Comparison of ENCODE assay signal across 15 mouse cellular contexts in the genomic region with DNA sequence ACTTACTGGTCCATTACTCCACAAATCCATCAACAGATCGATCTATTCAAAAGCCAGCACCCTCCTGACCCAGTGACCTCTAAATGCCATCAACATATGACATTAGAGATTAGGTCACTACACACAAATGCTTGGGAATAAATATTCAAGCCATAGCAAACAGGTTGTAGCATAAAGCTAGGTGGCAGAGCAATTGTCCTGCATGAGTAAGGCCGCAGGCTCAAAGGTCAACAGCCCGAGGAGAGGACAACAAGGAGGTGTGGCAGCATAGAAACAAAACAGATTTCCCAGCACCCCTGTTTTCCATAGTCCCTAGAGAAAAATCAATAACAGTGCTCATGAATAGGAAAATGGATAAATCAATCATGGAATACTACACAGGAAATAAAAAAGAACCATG.
"Had no signal": no experiment of that assay in that cellular context is flagged by ENCODE, and none has a peak within 500 bp of the region (broad histone marks: within the 10 kb centered on the region; RNA-seq: fewer than 3 reads in every experiment).

No protein-coding gene starts in this region.

- H3K27ac ChIP-seq: intestine, embryonic 15.5 days; kidney, postnatal 0 days; layer of hippocampus, adult 2 months; limb, embryonic 10.5 days; limb, embryonic 13.5 days; liver, embryonic 15.5 days had no signal

- H3K4me3 ChIP-seq: intestine, embryonic 15.5 days; layer of hippocampus, adult 2 months; limb, embryonic 10.5 days; limb, embryonic 13.5 days; liver, embryonic 15.5 days had no signal

- H3K9ac ChIP-seq: intestine, embryonic 15.5 days; limb, embryonic 13.5 days; liver, embryonic 15.5 days had no signal

- H3K9me3 ChIP-seq: intestine, embryonic 15.5 days; limb, embryonic 10.5 days; limb, embryonic 13.5 days; liver, embryonic 15.5 days had no signal

- DNase-seq: layer of hippocampus, adult 9-11 months; liver; lung, adult 2 months; lung, postnatal 14 days; lung, postnatal 4 days; midbrain, embryonic 14.5 days; thymus, adult 18-20 months; thymus, postnatal 36 days had no signal

- H3K4me2 ChIP-seq: intestine, embryonic 15.5 days; limb, embryonic 13.5 days; liver, embryonic 15.5 days; midbrain, embryonic 11.5 days had no signal

- ATAC-seq: intestine, embryonic 15.5 days had no signal

- H3K27me3 ChIP-seq: intestine, embryonic 15.5 days had no signal

- H3K36me3 ChIP-seq: intestine, embryonic 15.5 days; limb, embryonic 10.5 days; limb, embryonic 13.5 days; liver, embryonic 15.5 days had no signal
